Mouse (Mus musculus): Measurements from ENCODE around the gene Bfsp1.

Gene Bfsp1

GRCm38 (mm10) chr2:143862484-143863231, at the start of gene Bfsp1:
TSS of gene Bfsp1 (minus strand) at chr2:143863173.
- no peak for DNase-seq (ENCODE audit: low read depth)

- DNase-seq (ENCODE audit: low read depth): no peak
Measured at GRCm38 (mm10) chr2:143912199-143912598, 49.2 kb upstream of the Bfsp1 start.

GRCm38 (mm10) chr2:143909230-143909629, 46.3 kb upstream of the Bfsp1 start:
- no peak for DNase-seq (ENCODE audit: low read depth)

GRCm38 (mm10) chr2:143904896-143905295, 41.9 kb upstream of the Bfsp1 start:
- DNase-seq (ENCODE audit: low read depth): no peak

- DNase-seq (ENCODE audit: low read depth): no peak
Measured at GRCm38 (mm10) chr2:143903376-143904045, 40.5 kb upstream of the Bfsp1 start.

GRCm38 (mm10) chr2:143900821-143901351, 37.9 kb upstream of the Bfsp1 start:
- no peak for DNase-seq (ENCODE audit: low read depth)

GRCm38 (mm10) chr2:143899470-143900220, 36.7 kb upstream of the Bfsp1 start:
- no peak for DNase-seq (ENCODE audit: low read depth)

GRCm38 (mm10) chr2:143891302-143892048, 28.5 kb upstream of the Bfsp1 start:
- DNase-seq (ENCODE audit: low read depth): no peak

GRCm38 (mm10) chr2:143889860-143890433, 27.0 kb upstream of the Bfsp1 start:
- no peak for DNase-seq (ENCODE audit: low read depth)

GRCm38 (mm10) chr2:143889131-143889859, 26.3 kb upstream of the Bfsp1 start:
- DNase-seq (ENCODE audit: low read depth): no peak

GRCm38 (mm10) chr2:143882606-143883288, 19.8 kb upstream of the Bfsp1 start:
- DNase-seq (ENCODE audit: low read depth): no peak

- no peak for DNase-seq (ENCODE audit: low read depth)
Measured at GRCm38 (mm10) chr2:143882002-143882401, 19.0 kb upstream of the Bfsp1 start.

GRCm38 (mm10) chr2:143879311-143879710, 16.3 kb upstream of the Bfsp1 start:
- DNase-seq (ENCODE audit: low read depth): no peak

- DNase-seq (ENCODE audit: low read depth): no peak
Measured at GRCm38 (mm10) chr2:143876929-143877632, 14.1 kb upstream of the Bfsp1 start.

- DNase-seq (ENCODE audit: low read depth): no peak
Measured at GRCm38 (mm10) chr2:143876026-143876425, 13.1 kb upstream of the Bfsp1 start.

GRCm38 (mm10) chr2:143870936-143871688, 8.1 kb upstream of the Bfsp1 start:
- peak; percentile 43 for DNase-seq (ENCODE audit: low read depth)

- peak; percentile 40 for DNase-seq (ENCODE audit: low read depth)
Measured at GRCm38 (mm10) chr2:143867326-143867725, 4.4 kb upstream of the Bfsp1 start.

GRCm38 (mm10) chr2:143864600-143864999, 1.6 kb upstream of the Bfsp1 start:
- no peak for DNase-seq (ENCODE audit: low read depth)

GRCm38 (mm10) chr2:143859166-143859565, 3.8 kb downstream of the Bfsp1 start:
- DNase-seq (ENCODE audit: low read depth): no peak
